Mouse (Mus musculus): ENCODE data around the gene Ttc27. TPM values are rescaled to one million over a fixed set of nuclear protein-coding genes. Genes with fewer than 3 reads are reported as not detected.

Gene Ttc27
- polyA plus RNA-seq, 1 experiment from 2014 or later = 10.9 TPM

DNA sequence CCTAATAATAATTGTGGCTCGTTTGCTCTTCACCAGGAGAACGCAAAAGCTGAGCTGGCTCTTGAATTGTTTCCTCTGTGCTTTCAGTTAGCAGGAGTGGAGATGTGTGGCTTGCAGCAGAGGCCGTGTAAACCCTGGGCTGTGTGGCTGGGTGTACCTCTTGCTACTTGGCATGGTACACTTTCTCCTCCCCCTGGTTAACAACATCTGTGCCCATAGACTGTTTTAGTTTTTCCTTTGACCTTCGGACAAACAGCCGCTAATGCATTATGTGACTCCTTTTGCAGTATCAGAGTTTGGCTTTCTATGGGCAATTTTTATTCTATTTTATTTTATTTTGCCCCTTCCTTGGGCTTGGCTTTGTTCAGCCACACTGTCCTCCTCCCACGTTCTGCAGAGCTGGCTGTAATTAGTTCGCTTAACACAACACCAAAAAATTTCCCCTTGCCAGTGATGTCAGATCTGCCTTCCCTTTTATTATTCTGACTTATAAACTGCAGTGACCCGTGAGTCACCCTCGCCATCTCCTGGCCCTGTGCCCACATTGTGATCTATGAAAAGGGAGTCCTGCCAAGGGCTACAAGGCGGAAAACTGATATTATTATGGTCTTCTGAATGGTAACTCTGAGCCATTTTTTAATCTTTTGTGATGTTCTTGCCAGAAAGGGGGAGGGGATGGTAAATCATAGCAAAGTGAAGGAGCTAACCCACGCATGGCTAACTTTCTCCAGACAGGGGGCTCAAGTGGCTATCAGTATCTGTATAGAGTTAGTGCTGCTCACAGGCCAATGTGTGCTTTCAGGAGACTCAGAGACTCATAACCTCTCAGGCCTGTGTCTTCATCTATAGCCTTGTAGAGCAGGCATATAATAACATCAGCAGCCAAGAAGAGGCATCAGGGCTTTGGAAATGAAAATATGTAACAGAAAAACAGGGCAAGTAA lies 149.3 kb downstream of the Ttc27 start:
- 61% methylated on average over 11 of the region's 11 CpGs for WGBS (ENCODE audit: insufficient replicate concordance)
- H3K9me3 ChIP-seq (replicated peaks) = no peaks in the 10 kb centered on the region
- H3K27me3 ChIP-seq = no peaks in the 10 kb centered on the region
- peaks cover 74% of the 10 kb centered on the region for H3K4me1 ChIP-seq (replicated peaks)
- no peak overlapping the region for H3K9ac ChIP-seq
- H3K27ac ChIP-seq (replicated peaks) = peak overlapping the region; percentile 43; the same call in 1 of the 2 replicates
- no peak overlapping the region for H3K4me3 ChIP-seq (replicated peaks)
- H3K4me2 ChIP-seq = no peak overlapping the region
- no peak for ATAC-seq (ENCODE audit: insufficient read depth)
- H3K36me3 ChIP-seq (replicated peaks) = no peaks in the 10 kb centered on the region

DNA sequence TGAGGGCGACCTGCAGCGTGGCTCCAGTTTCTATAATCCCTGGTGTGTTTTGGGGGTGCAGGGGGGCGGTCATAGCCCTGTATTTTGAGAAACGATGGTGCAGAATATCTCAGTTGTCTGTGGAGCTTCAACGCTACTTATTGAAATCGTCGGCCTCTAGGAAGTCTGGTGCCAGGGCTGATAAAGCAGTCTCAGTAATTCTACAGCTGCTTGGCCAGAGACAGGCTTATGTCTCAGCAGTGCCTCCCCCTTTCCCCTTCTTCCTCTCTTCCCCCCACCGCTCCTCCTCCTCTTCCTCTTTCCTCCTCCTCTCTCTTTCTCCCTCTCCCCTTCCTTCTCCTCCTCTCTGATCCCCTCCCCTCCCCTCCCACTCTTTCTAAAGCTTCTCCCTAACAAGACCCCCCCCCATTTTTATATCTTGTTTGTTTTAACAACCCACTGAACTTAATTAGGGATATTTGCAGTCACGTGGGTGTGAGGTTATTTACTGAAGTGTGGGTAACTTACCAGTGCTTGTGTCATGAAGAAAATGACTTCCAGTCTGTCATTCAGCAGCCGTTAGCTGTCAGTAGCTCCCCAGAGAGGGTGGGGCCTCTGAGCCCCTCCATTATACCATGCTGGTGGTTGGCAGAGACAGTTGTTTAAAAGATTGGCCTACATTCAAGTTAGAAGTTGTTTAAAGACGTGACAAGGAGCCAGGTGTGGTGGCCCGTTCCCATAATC lies 150.8 kb downstream of the Ttc27 start:
- H3K4me1 ChIP-seq (replicated peaks) = peaks cover 80% of the 10 kb centered on the region

DNA sequence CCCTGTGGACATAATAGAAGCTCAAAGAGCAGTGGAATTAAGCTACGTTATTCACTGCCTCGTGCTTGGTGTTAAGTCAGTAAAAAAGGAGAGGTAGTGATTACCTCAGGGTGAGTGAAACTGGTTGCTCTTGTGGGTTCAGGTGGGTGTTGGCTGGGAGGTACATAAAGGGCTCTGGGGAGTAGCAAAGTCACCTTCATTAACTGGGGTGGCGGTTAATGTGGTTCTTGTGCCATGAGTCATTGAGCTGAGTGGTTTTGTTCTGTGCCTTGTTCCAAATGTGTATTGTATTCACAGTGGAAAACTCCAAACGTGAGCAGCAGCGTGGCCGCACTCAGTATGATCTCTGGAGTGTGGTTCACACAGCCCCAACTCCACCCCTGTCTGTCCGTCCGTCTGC lies 152.0 kb downstream of the Ttc27 start:
- no peak for ATAC-seq (ENCODE audit: insufficient read depth)
- Histone ChIP-seq H3K4me2 (no peak overlapping the region), H3K27ac (replicated peaks) (no peak overlapping the region), H3K27me3 (no peaks in the 10 kb centered on the region), H3K4me3 (replicated peaks) (no peak overlapping the region), H3K9me3 (replicated peaks) (no peaks in the 10 kb centered on the region), H3K4me1 (replicated peaks) (peaks cover 75% of the 10 kb centered on the region), H3K36me3 (replicated peaks) (no peaks in the 10 kb centered on the region), H3K9ac (no peak overlapping the region)
- 49% methylated on average over 8 of the region's 8 CpGs for WGBS (ENCODE audit: insufficient replicate concordance)

More for the DNA sequence above, 150.8 kb downstream of the Ttc27 start:
- Histone ChIP-seq H3K27me3 (no peaks in the 10 kb centered on the region), H3K27ac (replicated peaks) (peak overlapping the region; percentile 43), H3K4me3 (replicated peaks) (no peak overlapping the region), H3K4me2 (peak overlapping the region; percentile 53), H3K9me3 (replicated peaks) (no peaks in the 10 kb centered on the region), H3K36me3 (replicated peaks) (no peaks in the 10 kb centered on the region), H3K9ac (no peak overlapping the region)
- 22% methylated on average over 12 of the region's 12 CpGs for WGBS (ENCODE audit: insufficient replicate concordance)
- ATAC-seq (ENCODE audit: insufficient read depth) = peak; percentile 35

DNA sequence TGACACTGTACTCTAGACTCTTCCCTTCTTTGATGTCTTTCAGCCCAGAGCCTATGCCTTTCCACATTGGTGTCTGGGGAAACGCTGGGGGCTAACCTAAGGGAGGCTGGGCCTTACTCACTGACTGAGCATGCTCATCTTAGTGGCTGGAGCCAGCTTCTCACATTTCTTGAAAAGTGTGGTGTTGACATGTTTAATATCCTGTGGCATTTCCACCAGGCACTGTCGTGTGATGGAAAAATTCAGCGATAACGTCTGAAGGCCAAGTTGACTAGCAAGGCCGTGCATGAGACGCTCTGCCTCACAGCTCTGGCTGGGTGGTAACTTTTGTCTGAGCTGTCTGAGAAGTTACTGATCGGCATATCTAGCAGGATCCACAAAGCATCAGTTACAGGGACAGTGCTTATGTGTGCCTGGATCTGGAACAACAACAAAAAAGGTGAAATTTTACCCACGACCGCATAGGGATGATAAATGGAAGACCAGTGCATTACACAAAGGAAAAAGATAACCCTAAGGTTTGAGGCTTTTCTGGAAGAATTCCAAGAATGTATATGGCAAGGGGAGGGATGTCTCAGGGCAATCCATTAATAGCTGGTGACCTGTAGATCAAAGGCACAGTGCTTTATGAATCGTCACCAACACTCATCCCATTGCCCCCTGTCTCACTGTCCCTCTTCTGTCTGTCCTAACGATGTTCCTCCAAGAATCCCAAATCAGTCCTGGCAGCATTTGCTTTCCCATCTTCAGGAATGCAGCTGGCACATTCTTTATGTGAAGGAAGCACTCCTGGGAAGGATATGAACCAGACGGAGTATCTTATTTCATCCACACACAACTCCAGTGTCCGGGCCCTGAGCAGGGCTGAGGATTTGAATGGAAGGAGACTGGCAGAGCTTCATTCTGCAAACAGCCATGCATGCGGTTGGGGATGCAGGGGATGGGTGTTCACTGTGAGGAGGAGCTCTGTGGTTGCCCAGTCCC lies 152.9 kb downstream of the Ttc27 start:
- Histone ChIP-seq H3K4me1 (replicated peaks) (peaks cover 68% of the 10 kb centered on the region), H3K4me2 (no peak overlapping the region), H3K27me3 (no peaks in the 10 kb centered on the region), H3K27ac (replicated peaks) (no peak overlapping the region), H3K9me3 (replicated peaks) (no peaks in the 10 kb centered on the region), H3K9ac (no peak overlapping the region), H3K4me3 (replicated peaks) (no peak overlapping the region), H3K36me3 (replicated peaks) (no peaks in the 10 kb centered on the region)
- 58% methylated on average over 14 of the region's 14 CpGs for WGBS (ENCODE audit: insufficient replicate concordance)
- no peak for ATAC-seq (ENCODE audit: insufficient read depth)

DNA sequence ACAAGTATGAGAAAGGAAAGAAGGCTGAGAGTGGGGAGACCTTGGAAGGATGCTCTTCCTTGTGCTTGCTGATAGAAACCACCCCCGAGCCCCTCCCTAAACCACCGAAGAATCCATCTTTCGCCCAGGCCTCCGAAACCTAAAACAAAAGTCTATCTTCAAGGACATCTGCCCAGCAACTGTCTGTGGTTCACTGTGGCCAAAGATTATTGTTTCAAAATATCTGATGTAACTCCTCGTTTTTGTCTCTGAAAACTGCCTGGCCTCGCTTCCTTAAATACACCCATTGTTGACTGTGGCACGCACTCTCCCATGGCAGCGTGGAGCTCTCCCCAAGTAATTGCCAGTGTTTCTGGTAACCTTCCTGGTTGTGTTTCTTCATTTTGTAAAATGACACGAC lies 155.0 kb downstream of the Ttc27 start:
- Histone ChIP-seq H3K4me2 (peak overlapping the region; percentile 44), H3K9me3 (replicated peaks) (no peaks in the 10 kb centered on the region), H3K27ac (replicated peaks) (no peak overlapping the region), H3K4me3 (replicated peaks) (no peak overlapping the region), H3K9ac (no peak overlapping the region), H3K4me1 (replicated peaks) (peaks cover 48% of the 10 kb centered on the region), H3K36me3 (replicated peaks) (no peaks in the 10 kb centered on the region), H3K27me3 (no peaks in the 10 kb centered on the region)
- 9% methylated on average over 9 of the region's 9 CpGs for WGBS (ENCODE audit: insufficient replicate concordance)
- ATAC-seq (ENCODE audit: insufficient read depth) = peak; percentile 66

DNA sequence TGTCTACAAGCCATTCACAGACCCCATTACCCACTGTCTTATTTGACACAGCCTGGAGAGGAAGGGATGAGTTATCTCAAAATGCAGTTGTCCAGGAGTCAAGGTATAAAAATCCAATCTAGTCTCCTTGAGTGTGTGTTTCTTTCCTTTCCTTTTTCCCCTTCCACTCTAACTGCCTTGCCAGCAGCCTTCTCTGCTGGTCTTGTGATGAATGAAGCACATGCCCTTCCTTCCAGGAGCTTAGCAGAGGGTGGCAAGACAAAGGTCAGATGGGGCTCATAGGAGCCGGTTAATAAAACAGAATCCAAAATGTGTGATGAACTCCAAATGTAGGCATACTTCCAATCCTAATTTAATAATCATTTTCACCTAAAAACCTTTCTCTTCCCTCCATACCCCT lies 156.2 kb downstream of the Ttc27 start:
- no peak overlapping the region for H3K9ac ChIP-seq
- H3K4me2 ChIP-seq = no peak overlapping the region
- no peaks in the 10 kb centered on the region for H3K9me3 ChIP-seq (replicated peaks)
- WGBS (ENCODE audit: insufficient replicate concordance) = 88% methylated on average over 1 of the region's 1 CpGs
- no peak overlapping the region for H3K27ac ChIP-seq (replicated peaks)
- H3K4me1 ChIP-seq (replicated peaks) = peaks cover 36% of the 10 kb centered on the region
- H3K27me3 ChIP-seq = no peaks in the 10 kb centered on the region
- no peaks in the 10 kb centered on the region for H3K36me3 ChIP-seq (replicated peaks)
- ATAC-seq (ENCODE audit: insufficient read depth) = no peak
- no peak overlapping the region for H3K4me3 ChIP-seq (replicated peaks)

DNA sequence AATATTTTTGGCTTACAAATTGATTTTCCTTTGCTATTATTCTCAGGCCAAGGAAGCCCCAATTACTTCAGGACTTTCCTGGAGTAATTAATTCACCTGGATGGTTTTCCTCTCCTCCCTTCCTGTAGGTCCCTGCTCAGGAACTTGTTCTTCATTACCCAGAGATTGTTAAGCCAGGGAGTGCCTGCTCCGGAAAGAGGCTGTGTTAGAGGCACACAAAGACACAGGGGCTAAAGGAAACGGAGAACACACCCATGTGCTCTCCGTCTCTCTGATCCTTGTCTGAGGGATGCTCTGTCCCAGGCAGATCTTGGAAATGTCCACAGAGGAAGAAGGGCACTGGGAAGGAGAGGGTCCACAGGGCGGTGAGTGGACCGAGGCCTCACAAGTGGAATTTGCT lies 158.2 kb downstream of the Ttc27 start:
- H3K27ac ChIP-seq (replicated peaks) = no peak overlapping the region
- H3K4me2 ChIP-seq = no peak overlapping the region
- H3K4me3 ChIP-seq (replicated peaks) = no peak overlapping the region
- H3K27me3 ChIP-seq = no peaks in the 10 kb centered on the region
- no peak overlapping the region for H3K9ac ChIP-seq
- H3K9me3 ChIP-seq (replicated peaks) = no peaks in the 10 kb centered on the region
- H3K36me3 ChIP-seq (replicated peaks) = no peaks in the 10 kb centered on the region
- ATAC-seq (ENCODE audit: insufficient read depth) = no peak
- 76% methylated on average over 5 of the region's 5 CpGs for WGBS (ENCODE audit: insufficient replicate concordance)
- H3K4me1 ChIP-seq (replicated peaks) = peaks cover 19% of the 10 kb centered on the region

DNA sequence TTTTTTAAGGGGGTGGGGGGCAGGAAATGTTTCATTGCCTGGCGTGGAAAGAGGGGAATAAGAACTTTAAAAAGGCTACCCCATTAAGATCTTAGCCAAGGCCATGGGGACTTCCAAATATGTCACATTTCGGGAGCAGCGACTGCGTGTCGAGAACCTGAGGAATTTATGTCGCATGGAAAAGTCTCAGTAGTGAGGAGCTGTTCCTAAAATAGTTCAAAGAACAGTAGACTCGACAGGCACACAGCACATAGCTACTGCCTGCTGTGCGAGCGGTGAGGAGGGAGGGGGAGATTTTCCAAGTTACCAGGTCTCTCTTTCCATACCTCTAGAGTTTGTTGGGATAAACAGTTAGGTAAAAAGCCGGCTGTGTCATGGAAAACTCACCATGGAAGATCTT lies 159.4 kb downstream of the Ttc27 start:
- H3K36me3 ChIP-seq (replicated peaks) = no peaks in the 10 kb centered on the region
- peaks cover 9% of the 10 kb centered on the region; the same call in 1 of the 2 replicates for H3K4me1 ChIP-seq (replicated peaks)
- ATAC-seq (ENCODE audit: insufficient read depth) = no peak
- H3K4me3 ChIP-seq (replicated peaks) = no peak overlapping the region
- H3K27ac ChIP-seq (replicated peaks) = no peak overlapping the region
- H3K4me2 ChIP-seq = no peak overlapping the region
- H3K9me3 ChIP-seq (replicated peaks) = no peaks in the 10 kb centered on the region
- no peak overlapping the region for H3K9ac ChIP-seq
- H3K27me3 ChIP-seq = no peaks in the 10 kb centered on the region
- 78% methylated on average over 10 of the region's 10 CpGs for WGBS (ENCODE audit: insufficient replicate concordance)

DNA sequence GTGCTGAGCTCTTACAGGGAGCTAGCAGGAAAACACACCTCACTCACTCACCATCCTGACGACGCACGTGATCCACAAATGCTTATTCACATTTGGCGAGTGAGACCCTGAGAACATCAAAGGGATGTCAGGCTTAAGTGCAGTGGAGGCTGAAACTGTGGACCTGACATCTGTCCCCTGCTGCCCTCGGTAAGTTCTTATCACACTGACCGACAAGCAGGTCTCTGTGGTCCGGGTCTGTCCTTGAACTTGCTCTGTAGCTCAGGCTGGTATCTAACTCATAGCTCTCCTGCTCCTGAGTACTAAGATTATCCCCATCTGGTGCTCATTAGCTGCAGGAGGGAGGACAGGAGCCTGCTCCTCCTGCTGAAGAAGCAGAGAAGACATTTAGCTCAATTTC lies 162.2 kb downstream of the Ttc27 start:
- Histone ChIP-seq H3K27me3 (no peaks in the 10 kb centered on the region), H3K9me3 (replicated peaks) (no peaks in the 10 kb centered on the region), H3K4me2 (no peak overlapping the region), H3K36me3 (replicated peaks) (no peaks in the 10 kb centered on the region), H3K4me3 (replicated peaks) (no peak overlapping the region), H3K9ac (no peak overlapping the region), H3K4me1 (replicated peaks) (no peaks in the 10 kb centered on the region), H3K27ac (replicated peaks) (no peak overlapping the region)
- ATAC-seq (ENCODE audit: insufficient read depth) = no peak
- WGBS (ENCODE audit: insufficient replicate concordance) = 48% methylated on average over 7 of the region's 7 CpGs

DNA sequence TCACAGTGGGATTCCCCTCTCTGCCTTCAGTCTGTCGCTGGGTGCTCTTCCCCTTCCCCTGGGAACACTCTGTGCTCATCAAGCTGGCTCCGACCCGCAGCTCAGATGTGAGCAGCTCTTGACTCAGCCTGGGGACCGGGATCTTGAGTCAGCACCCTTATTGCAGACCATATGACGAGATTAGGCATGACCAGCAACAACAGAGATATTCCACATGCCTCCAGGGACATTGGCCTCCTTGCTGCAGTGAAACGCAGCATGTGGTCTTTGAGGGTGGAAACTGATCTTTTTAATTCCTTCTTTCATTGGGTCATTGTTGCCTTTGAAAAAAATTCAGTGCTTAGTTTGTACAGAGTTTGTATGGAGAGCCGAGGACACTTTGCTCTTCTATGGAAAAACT lies 169.5 kb downstream of the Ttc27 start:
- 57% methylated on average over 7 of the region's 7 CpGs for WGBS (ENCODE audit: insufficient replicate concordance)
- Histone ChIP-seq H3K27me3 (no peaks in the 10 kb centered on the region), H3K9me3 (replicated peaks) (no peaks in the 10 kb centered on the region), H3K4me3 (replicated peaks) (no peak overlapping the region), H3K27ac (replicated peaks) (no peak overlapping the region), H3K4me1 (replicated peaks) (no peaks in the 10 kb centered on the region), H3K4me2 (no peak overlapping the region), H3K9ac (no peak overlapping the region), H3K36me3 (replicated peaks) (no peaks in the 10 kb centered on the region)
- no peak for ATAC-seq (ENCODE audit: insufficient read depth)
